In genomic region chr4:125208136-125208915, GRCm38 (mm10) we compare ENCODE assay signal across 28 mouse cellular contexts.
A peak's percentile ranks its signal among the peaks of the same experiment; 100 is the strongest.
DNase-seq lines count a peak whose midpoint lies in the region; ATAC-seq lines count a peak whose summit lies in the region.
"Had no signal": no experiment of that assay in that cellular context is flagged by ENCODE, and none has a peak within 500 bp of the region (broad histone marks: within the 10 kb centered on the region; RNA-seq: fewer than 3 reads in every experiment).

No protein-coding gene starts in this region.

- no peak for ATAC-seq in midbrain, embryonic 11.5 days (ENCODE audit: low FRiP score)
- ATAC-seq in midbrain, embryonic 15.5 days (replicated peaks): no peak
- ATAC-seq in inflammation-experienced regulatory T-cells, adult 6 months: no peak
- ATAC-seq: forebrain, embryonic 14.5 days; forebrain, postnatal 0 days; intestine, embryonic 15.5 days; Patski had no signal

- H3K4me2 ChIP-seq in midbrain, embryonic 11.5 days: no peak overlapping the region
- H3K4me2 ChIP-seq in midbrain, embryonic 15.5 days: no peak overlapping the region
- H3K4me2 ChIP-seq: embryonic facial prominence, embryonic 12.5 days; embryonic facial prominence, embryonic 15.5 days; heart, embryonic 12.5 days; heart, embryonic 15.5 days; hindbrain, embryonic 15.5 days; intestine, embryonic 15.5 days had no signal

- H3K4me1 ChIP-seq in midbrain, embryonic 11.5 days (ENCODE audit: control insufficient read depth, insufficient read depth, low read length): no peaks in the 10 kb centered on the region
- no peaks in the 10 kb centered on the region for H3K4me1 ChIP-seq in midbrain, embryonic 15.5 days
- H3K4me1 ChIP-seq: embryonic facial prominence, embryonic 15.5 days; heart, embryonic 12.5 days; heart, embryonic 15.5 days; hindbrain, embryonic 15.5 days; intestine, embryonic 15.5 days had no signal

- H3K9ac ChIP-seq in midbrain, embryonic 11.5 days (ENCODE audit: low read length): no peak overlapping the region
- H3K9ac ChIP-seq in midbrain, embryonic 15.5 days: no peak overlapping the region
- H3K9ac ChIP-seq: embryonic facial prominence, embryonic 12.5 days; embryonic facial prominence, embryonic 15.5 days; forebrain, postnatal 0 days; heart, embryonic 12.5 days; heart, embryonic 15.5 days; hindbrain, embryonic 15.5 days; intestine, embryonic 15.5 days had no signal

- H3K36me3 ChIP-seq in midbrain, embryonic 11.5 days (ENCODE audit: control insufficient read depth, insufficient read depth, low read length): no peaks in the 10 kb centered on the region
- H3K36me3 ChIP-seq in midbrain, embryonic 15.5 days (replicated peaks): no peaks in the 10 kb centered on the region
- H3K36me3 ChIP-seq: embryonic facial prominence, embryonic 12.5 days; embryonic facial prominence, embryonic 15.5 days; G1E; heart, embryonic 12.5 days; heart, embryonic 15.5 days; hindbrain, embryonic 10.5 days; hindbrain, embryonic 15.5 days; intestine, embryonic 15.5 days had no signal

- H3K27ac ChIP-seq in midbrain, embryonic 11.5 days (ENCODE audit: low read depth, low read length): no peak overlapping the region
- H3K27ac ChIP-seq in midbrain, embryonic 15.5 days: no peak overlapping the region
- H3K27ac ChIP-seq: embryonic facial prominence, embryonic 12.5 days; embryonic facial prominence, embryonic 15.5 days; heart, embryonic 15.5 days; hindbrain, embryonic 10.5 days; hindbrain, embryonic 15.5 days; intestine, embryonic 15.5 days had no signal

- no peak overlapping the region for H3K4me3 ChIP-seq in midbrain, embryonic 11.5 days (ENCODE audit: low read depth, low read length)
- H3K4me3 ChIP-seq in midbrain, embryonic 15.5 days: no peak overlapping the region
- H3K4me3 ChIP-seq: embryonic facial prominence, embryonic 12.5 days; embryonic facial prominence, embryonic 15.5 days; heart, embryonic 12.5 days; heart, embryonic 15.5 days; hindbrain, embryonic 10.5 days; hindbrain, embryonic 15.5 days; intestine, embryonic 15.5 days had no signal

- peak; percentile 83 for DNase-seq in adrenal gland, adult 2 months
- no peak for DNase-seq in adrenal gland, postnatal 4 days (ENCODE audit: low spot score in 2 of 2)
- DNase-seq in midbrain, embryonic 11.5 days (ENCODE audit: low spot score, missing footprints): peak; percentile 41
- DNase-seq in adrenal gland, postnatal 25 days: peak; percentile 39
- no peak for DNase-seq in cerebellum, adult 9-10 months
- DNase-seq: B cell, adult 2 months; cerebellum, postnatal 10 days; cerebellum, postnatal 36 days; embryo, embryonic 11 days; forebrain, postnatal 0 days; gastrocnemius, postnatal 25 days; heart, adult 18-20 months; heart, postnatal 10 days; heart, postnatal 36 days; kidney, adult 11 months; kidney, adult 8-10 months had no signal

- H3K27me3 ChIP-seq in midbrain, embryonic 11.5 days (ENCODE audit: control insufficient read depth, insufficient read depth, low read length): no peaks in the 10 kb centered on the region
- H3K27me3 ChIP-seq in midbrain, embryonic 15.5 days (replicated peaks): no peaks in the 10 kb centered on the region
- H3K27me3 ChIP-seq: embryonic facial prominence, embryonic 12.5 days; embryonic facial prominence, embryonic 15.5 days; intestine, embryonic 15.5 days had no signal

- no peaks in the 10 kb centered on the region for H3K9me3 ChIP-seq in midbrain, embryonic 11.5 days (ENCODE audit: control insufficient read depth, low read length)
- no peaks in the 10 kb centered on the region for H3K9me3 ChIP-seq in midbrain, embryonic 15.5 days
- H3K9me3 ChIP-seq: embryonic facial prominence, embryonic 12.5 days; embryonic facial prominence, embryonic 15.5 days; heart, embryonic 12.5 days; heart, embryonic 15.5 days; hindbrain, embryonic 10.5 days; hindbrain, embryonic 15.5 days; intestine, embryonic 15.5 days had no signal

- WGBS in midbrain, embryonic 11.5 days: 75% methylated on average over 17 of the region's 17 CpGs
- 72% methylated on average over 17 of the region's 17 CpGs for WGBS in midbrain, embryonic 15.5 days

Comparison
In these comparisons a context has a peak if more than half of its experiments do, and no peak if none do; other contexts are left out.
1. DNase-seq: peak in adrenal gland, adult 2 months (single experiment), midbrain, embryonic 11.5 days (single experiment) and adrenal gland, postnatal 25 days (single experiment); none in adrenal gland, postnatal 4 days (0 of 2) and cerebellum, adult 9-10 months (single experiment).